Mouse (Mus musculus) olfactory bulb, adult 2 months (tissue): ENCODE data around the gene Gtpbp4. TPM values are rescaled to one million over a fixed set of nuclear protein-coding genes. Genes with fewer than 3 reads are reported as not detected.
"Not testable (repeated sequence)": the region's sequence is repeated elsewhere in the genome, so short reads cannot be mapped to it uniquely, and the experiment has no call there.

ENCODE experiments used
- H3K27ac ChIP-seq: fragments of 200-500 bp; 2 replicates; pipeline ENCODE4 v1.5.1; 2012; ENCODE audit warnings: low read depth, low read length; ENCODE audit not compliant: insufficient read depth
- H3K4me1 ChIP-seq: fragments of 200-500 bp; 2 replicates; pipeline ENCODE4 v1.6.1; 2012; ENCODE audit warnings: low read length; ENCODE audit not compliant: control insufficient read depth, insufficient read depth
- H3K4me3 ChIP-seq: fragments of 200-500 bp; 2 replicates; pipeline ENCODE4 v1.5.1; 2012; ENCODE audit warnings: mild to moderate bottlenecking, low read depth, low read length, moderate library complexity; ENCODE audit not compliant: insufficient read depth
- CTCF ChIP-seq: fragments of 200-500 bp; IDR thresholded peaks from 2 replicates; pipeline ENCODE4 v1.5.1; 2012; ENCODE audit warnings: low read depth, mild to moderate bottlenecking, low read length, moderate library complexity; ENCODE audit not compliant: insufficient read depth
- POLR2A ChIP-seq: fragments of 200-500 bp; IDR thresholded peaks from 2 replicates; pipeline ENCODE4 v1.6.1; 2012; ENCODE audit warnings: mild to moderate bottlenecking, low read depth, low read length, moderate library complexity; ENCODE audit not compliant: insufficient read depth
- WGBS: fragments of 180-500 bp; shearing (Covaris S2); methylation state at CpG from one replicate; pipeline ENCODE4 v1.1.7; 2018; 5-methylcytosine and 5-hydroxymethylcytosine counted together
- polyA plus RNA-seq: library from polyadenylated mRNA; stranded (reverse); fragments of >200 nt; gene quantifications from 2 replicates; pipeline ENCODE4 v1.2.4, GENCODE M21; 2012; ENCODE audit warnings: low replicate concordance; ENCODE audit not compliant: missing spikeins, insufficient read depth, insufficient read length

Gene Gtpbp4
- polyA plus RNA-seq, 1 experiment = not detected

GRCm38 (mm10) chr13:8943828-8944227 is 52.1 kb downstream of the Gtpbp4 start:
- no CpG with 5 or more reads among the region's 5 CpGs for WGBS
- H3K4me1 ChIP-seq, H3K4me3 ChIP-seq, H3K27ac ChIP-seq: not testable (repeated sequence)

DNA sequence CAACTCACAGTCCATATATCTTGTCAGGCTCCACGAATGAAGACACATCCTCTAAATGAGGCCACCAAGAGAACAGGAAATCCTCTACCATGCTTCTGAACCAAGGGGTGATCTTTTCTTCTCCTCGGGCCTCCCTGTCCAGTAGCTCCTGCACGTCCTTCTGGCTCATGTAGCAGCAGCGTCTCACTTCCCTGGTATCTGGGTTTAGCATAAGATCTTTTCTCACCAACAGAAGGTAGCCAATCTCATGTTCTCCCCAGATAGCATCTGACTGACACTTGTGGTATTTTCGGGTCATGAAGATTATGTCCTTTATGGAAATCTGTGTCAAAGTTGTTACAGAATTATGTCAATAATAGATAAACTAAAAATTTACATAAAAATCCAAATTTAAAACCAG is 54.2 kb downstream of the Gtpbp4 start:
- 100% methylated on average over 1 of the region's 5 CpGs for WGBS
- H3K4me3 ChIP-seq, H3K4me1 ChIP-seq, H3K27ac ChIP-seq: not testable (repeated sequence)

GRCm38 (mm10) chr13:8941110-8941509 is 54.8 kb downstream of the Gtpbp4 start:
- not testable (repeated sequence) for H3K27ac ChIP-seq, H3K4me1 ChIP-seq, H3K4me3 ChIP-seq
- 94% methylated on average over 4 of the region's 4 CpGs for WGBS

DNA sequence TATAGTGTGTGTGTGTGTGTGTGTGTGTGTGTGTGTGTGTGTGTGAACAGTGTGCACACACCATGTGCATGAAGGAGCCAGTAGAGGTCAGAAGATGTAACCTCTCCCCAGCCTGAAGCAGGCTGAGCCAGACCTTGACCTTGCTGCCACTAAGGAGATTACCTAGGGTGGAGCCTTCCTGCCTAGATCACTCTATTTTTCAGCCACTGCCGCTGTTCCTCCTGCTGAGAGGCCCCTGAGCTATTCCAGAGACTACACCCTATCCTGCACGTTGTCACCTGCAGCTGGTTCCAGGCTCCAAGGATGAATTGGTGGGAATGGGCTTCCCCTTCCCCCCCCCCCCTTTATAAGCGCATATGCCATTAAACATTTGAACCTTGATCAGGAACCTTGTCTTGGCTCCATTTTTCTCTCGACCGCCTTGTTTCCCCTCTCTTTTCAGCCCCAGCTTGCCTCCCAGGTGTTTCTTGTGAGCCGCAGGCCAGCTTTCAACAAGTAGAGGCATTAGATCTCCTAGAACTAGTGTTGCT is 58.2 kb downstream of the Gtpbp4 start:
- H3K4me1 ChIP-seq, H3K4me3 ChIP-seq, H3K27ac ChIP-seq: not testable (repeated sequence)
- WGBS = 77% methylated on average over 6 of the region's 6 CpGs

DNA sequence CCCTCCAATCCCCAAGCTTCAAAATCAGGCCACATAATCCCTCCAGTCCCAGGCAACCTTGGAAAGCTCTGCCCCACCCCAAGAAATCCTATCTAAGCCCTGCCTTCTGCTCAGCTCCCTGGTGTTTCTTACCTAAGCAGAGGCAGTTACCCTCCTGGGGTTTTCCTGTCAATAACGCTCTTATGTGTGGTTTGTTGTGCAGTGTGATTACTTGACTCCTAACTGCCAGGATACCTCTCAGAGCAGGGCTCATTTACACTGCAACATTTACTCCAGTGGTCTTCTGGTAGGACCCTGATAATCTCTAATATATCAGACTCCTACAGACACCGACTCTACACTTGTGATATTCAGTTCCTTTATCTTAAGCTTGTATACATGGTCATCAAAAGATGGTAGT is 62.4 kb downstream of the Gtpbp4 start:
- H3K27ac ChIP-seq = no peak overlapping the region
- H3K4me1 ChIP-seq = no peaks in the 10 kb centered on the region
- H3K4me3 ChIP-seq = no peak overlapping the region
- TF ChIP-seq POLR2A (no peak), CTCF (no peak)
- WGBS = 68% methylated on average over 2 of the region's 2 CpGs

Other genes with a start within 250 kb of the Gtpbp4 start
- not detected in 2 replicates for gene Wdr37, start 124.2 kb downstream of the Gtpbp4 start, polyA plus RNA-seq
- gene Idi1, start 110.6 kb downstream of the Gtpbp4 start, polyA plus RNA-seq = not detected in 2 replicates
- gene Gm9745, start 47.9 kb downstream of the Gtpbp4 start, polyA plus RNA-seq = not detected in 2 replicates
- not detected in 2 replicates for gene Idi2, start 43.2 kb downstream of the Gtpbp4 start, polyA plus RNA-seq
- gene Larp4b, start 97.8 kb upstream of the Gtpbp4 start, polyA plus RNA-seq = not detected in 2 replicates